Mouse (Mus musculus) megakaryocyte, embryonic 14.5 days (primary cell): ENCODE data around the gene Cfc1.

Source experiments
- FLI1 ChIP-seq: IDR thresholded peaks from 2 replicates; pipeline ENCODE4 v1.6.1; 2012; ENCODE audit warnings: low read length, inconsistent platforms, mixed read lengths
- GATA1 ChIP-seq: IDR thresholded peaks from 3 replicates; pipeline ENCODE4 v1.6.1; 2012; ENCODE audit warnings: mixed read lengths, low read length, inconsistent platforms, borderline replicate concordance

DNA sequence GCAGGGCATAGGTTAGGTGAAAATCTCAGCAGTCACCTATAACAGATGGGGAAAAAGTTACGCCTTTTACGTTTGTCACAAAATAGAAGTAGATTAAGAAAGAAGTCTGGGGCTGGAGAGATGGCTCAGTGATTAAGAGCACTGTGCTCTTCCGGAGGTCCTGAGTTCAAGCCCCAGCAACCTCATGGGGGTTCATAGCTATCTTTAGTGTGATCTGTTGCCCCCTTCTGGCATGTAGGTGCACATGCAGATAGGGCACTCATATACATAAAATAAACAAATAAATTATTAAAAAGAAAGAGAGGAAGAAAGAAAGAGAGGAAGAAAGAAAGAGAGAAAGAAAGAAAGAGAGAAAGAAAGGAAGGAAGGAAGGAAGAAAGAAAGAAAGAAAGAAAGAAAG lies 48.1 kb upstream of the Cfc1 start:
- TF ChIP-seq GATA1 (no peak), FLI1 (no peak)
